Mouse (Mus musculus): ENCODE measurements around the gene Rsph1. TPM values are rescaled to one million over a fixed set of nuclear protein-coding genes. Genes with fewer than 3 reads are reported as not detected.
A peak's percentile ranks its signal among the peaks of the same experiment; 100 is the strongest.

The Rsph1 gene
- polyA plus RNA-seq, 1 experiment = 2.7 TPM

GRCm38 (mm10) chr17:31280269-31280668, 3.1 kb upstream of the Rsph1 start:
- H3K4me1 ChIP-seq (ENCODE audit: control insufficient read depth, insufficient read depth, low read length) = peaks cover 11% of the 10 kb centered on the region
- H3K4me3 ChIP-seq (replicated peaks; ENCODE audit: insufficient read depth, low read depth, low read length) = no peak overlapping the region
- DNase-seq = no peak
- no peaks in the 10 kb centered on the region for H3K27me3 ChIP-seq (ENCODE audit: control insufficient read depth, insufficient read depth, low read length)
- 89% methylated on average over 6 of the region's 6 CpGs for WGBS
- TF ChIP-seq POLR2A (IDR thresholded peaks at IDR 0.05; ENCODE audit: borderline replicate concordance, insufficient read depth, low read length) (no peak), CTCF (IDR thresholded peaks at IDR 0.05; ENCODE audit: borderline replicate concordance, insufficient read depth, low read depth, low read length) (no peak)
- no peak overlapping the region for H3K27ac ChIP-seq (ENCODE audit: insufficient read depth, low read length)

DNA sequence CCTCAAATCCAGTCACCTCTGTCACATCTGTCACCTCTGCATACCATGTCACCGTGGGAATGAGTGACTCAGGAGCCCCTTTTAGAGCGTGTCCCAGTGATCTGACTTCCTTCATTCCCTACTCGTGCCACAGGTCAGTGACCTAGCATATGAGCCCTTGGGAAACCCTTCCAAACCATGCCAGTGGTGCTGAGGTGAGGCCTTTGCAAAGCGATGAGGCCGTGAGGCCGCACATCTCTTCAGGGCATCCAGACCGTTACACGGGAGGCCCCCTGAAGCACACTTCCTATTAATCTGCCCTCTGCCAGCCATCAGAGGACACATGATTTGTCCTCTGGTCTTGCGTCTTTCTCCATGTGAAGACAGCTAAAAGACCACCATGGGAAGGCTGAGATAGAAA, 2.4 kb upstream of the Rsph1 start:
- no peaks in the 10 kb centered on the region for H3K27me3 ChIP-seq (ENCODE audit: control insufficient read depth, insufficient read depth, low read length)
- H3K4me3 ChIP-seq (replicated peaks; ENCODE audit: insufficient read depth, low read depth, low read length) = no peak overlapping the region
- WGBS = 90% methylated on average over 9 of the region's 9 CpGs
- no peak overlapping the region for H3K27ac ChIP-seq (ENCODE audit: insufficient read depth, low read length)
- TF ChIP-seq CTCF (IDR thresholded peaks at IDR 0.05; ENCODE audit: borderline replicate concordance, insufficient read depth, low read depth, low read length) (no peak), POLR2A (IDR thresholded peaks at IDR 0.05; ENCODE audit: borderline replicate concordance, insufficient read depth, low read length) (no peak)
- peaks cover 11% of the 10 kb centered on the region for H3K4me1 ChIP-seq (ENCODE audit: control insufficient read depth, insufficient read depth, low read length)
- no peak for DNase-seq

- Histone ChIP-seq H3K27ac (ENCODE audit: insufficient read depth, low read length) (no peak overlapping the region), H3K4me1 (ENCODE audit: control insufficient read depth, insufficient read depth, low read length) (peaks cover 11% of the 10 kb centered on the region), H3K4me3 (replicated peaks; ENCODE audit: insufficient read depth, low read depth, low read length) (no peak overlapping the region), H3K27me3 (ENCODE audit: control insufficient read depth, insufficient read depth, low read length) (no peaks in the 10 kb centered on the region)
- 97% methylated on average over 4 of the region's 4 CpGs for WGBS
- no peak for DNase-seq
- TF ChIP-seq POLR2A (IDR thresholded peaks at IDR 0.05; ENCODE audit: borderline replicate concordance, insufficient read depth, low read length) = no peak
- TF ChIP-seq CTCF (IDR thresholded peaks at IDR 0.05; ENCODE audit: borderline replicate concordance, insufficient read depth, low read depth, low read length) = no peak
Measured at GRCm38 (mm10) chr17:31277931-31278330, 748 bp upstream of the Rsph1 start.

- peaks cover 7% of the 10 kb centered on the region for H3K4me1 ChIP-seq (ENCODE audit: control insufficient read depth, insufficient read depth, low read length)
- WGBS = 45% methylated on average over 9 of the region's 9 CpGs
- no peak for DNase-seq
- TF ChIP-seq CTCF (IDR thresholded peaks at IDR 0.05; ENCODE audit: borderline replicate concordance, insufficient read depth, low read depth, low read length) (no peak), POLR2A (IDR thresholded peaks at IDR 0.05; ENCODE audit: borderline replicate concordance, insufficient read depth, low read length) (no peak)
- H3K27ac ChIP-seq (ENCODE audit: insufficient read depth, low read length) = no peak overlapping the region
- peak overlapping the region; percentile 64 for H3K4me3 ChIP-seq (replicated peaks; ENCODE audit: insufficient read depth, low read depth, low read length)
- H3K27me3 ChIP-seq (ENCODE audit: control insufficient read depth, insufficient read depth, low read length) = no peaks in the 10 kb centered on the region
Measured at GRCm38 (mm10) chr17:31276207-31276921, 819 bp downstream of the Rsph1 start.

DNA sequence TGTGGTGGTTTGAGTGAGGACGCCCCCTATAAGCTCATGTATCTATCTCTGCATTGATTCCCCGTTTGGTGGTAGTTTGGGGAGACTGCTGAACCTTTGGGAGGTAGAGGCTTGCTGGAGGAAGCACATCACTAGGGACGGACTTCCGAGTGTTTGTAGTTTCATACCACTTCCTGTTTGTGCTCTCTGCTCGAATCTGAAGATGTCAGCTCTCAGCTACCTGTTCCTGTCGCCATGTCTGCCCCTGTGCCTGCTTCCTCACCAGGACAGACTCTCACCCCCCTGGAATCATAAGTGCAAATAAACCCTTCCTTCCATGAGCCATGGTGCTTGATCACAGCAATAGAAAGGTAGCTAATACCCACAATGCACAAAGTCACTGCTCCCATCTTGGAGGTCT, 2.0 kb downstream of the Rsph1 start:
- TF ChIP-seq POLR2A (IDR thresholded peaks at IDR 0.05; ENCODE audit: borderline replicate concordance, insufficient read depth, low read length) (no peak), CTCF (IDR thresholded peaks at IDR 0.05; ENCODE audit: borderline replicate concordance, insufficient read depth, low read depth, low read length) (no peak)
- Histone ChIP-seq H3K4me3 (replicated peaks; ENCODE audit: insufficient read depth, low read depth, low read length) (no peak overlapping the region), H3K27me3 (ENCODE audit: control insufficient read depth, insufficient read depth, low read length) (no peaks in the 10 kb centered on the region), H3K27ac (ENCODE audit: insufficient read depth, low read length) (no peak overlapping the region), H3K4me1 (ENCODE audit: control insufficient read depth, insufficient read depth, low read length) (peaks cover 7% of the 10 kb centered on the region)
- no peak for DNase-seq
- 88% methylated on average over 6 of the region's 6 CpGs for WGBS

DNA sequence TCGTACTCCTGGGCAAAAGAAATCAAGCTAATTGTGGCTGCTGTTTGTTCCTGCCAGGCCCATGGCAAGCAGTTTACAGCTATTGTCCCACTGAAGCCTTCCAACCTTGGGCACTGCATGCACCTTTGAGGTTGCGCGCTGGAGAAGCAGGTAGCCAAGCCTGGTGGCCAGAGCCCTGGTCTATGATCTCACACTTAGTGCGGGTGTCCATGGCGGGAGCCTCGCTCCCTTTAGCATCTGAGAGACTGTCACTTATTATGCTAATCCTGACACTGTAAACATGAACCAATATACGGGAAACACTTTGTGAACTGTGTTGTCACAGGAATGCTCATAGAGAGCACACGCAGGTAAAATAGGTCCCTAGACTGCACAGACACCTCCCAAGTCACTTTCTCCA, 3.6 kb downstream of the Rsph1 start:
- no peak for DNase-seq
- Histone ChIP-seq H3K27ac (ENCODE audit: insufficient read depth, low read length) (no peak overlapping the region), H3K27me3 (ENCODE audit: control insufficient read depth, insufficient read depth, low read length) (no peaks in the 10 kb centered on the region), H3K4me3 (replicated peaks; ENCODE audit: insufficient read depth, low read depth, low read length) (no peak overlapping the region), H3K4me1 (ENCODE audit: control insufficient read depth, insufficient read depth, low read length) (peaks cover 7% of the 10 kb centered on the region)
- WGBS = 92% methylated on average over 8 of the region's 8 CpGs
- TF ChIP-seq CTCF (IDR thresholded peaks at IDR 0.05; ENCODE audit: borderline replicate concordance, insufficient read depth, low read depth, low read length) (no peak), POLR2A (IDR thresholded peaks at IDR 0.05; ENCODE audit: borderline replicate concordance, insufficient read depth, low read length) (no peak)

DNA sequence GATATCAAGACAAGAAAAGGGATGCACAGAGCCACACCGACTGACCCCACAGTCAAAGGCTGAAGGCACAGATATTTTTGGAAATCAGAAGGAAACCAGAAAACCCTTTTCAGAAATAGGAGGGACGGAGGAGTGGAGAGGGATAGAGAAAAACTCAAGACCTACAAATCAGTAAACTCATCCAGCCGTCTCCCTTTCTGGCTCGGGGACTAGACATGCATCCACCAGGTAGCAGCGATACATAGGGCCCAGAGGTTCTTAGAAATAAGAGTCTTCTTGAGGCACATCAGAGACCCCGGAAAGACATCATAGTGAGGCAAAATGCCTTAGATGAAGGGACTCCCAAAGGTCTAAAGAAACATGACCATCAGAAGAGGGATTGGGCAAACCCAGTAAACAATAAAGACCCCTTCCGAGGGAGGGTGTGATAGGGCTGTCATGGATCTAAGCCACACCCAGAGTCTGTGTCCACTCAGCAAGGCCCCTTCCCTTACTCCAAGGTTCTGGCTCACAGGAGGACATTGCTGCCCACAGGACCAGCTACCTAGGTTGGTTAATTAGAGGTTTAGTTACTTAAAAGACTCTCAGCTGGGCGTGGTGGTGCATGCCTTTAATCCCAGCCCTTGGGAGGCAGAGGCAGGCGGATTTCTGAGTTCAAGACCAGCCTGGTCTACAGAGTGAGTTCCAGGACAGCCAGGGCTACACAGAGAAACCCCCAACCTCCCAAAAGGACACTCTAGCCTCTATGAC, 4.6 kb downstream of the Rsph1 start:
- H3K4me3 ChIP-seq (replicated peaks; ENCODE audit: insufficient read depth, low read depth, low read length) = no peak overlapping the region
- no peak overlapping the region for H3K27ac ChIP-seq (ENCODE audit: insufficient read depth, low read length)
- DNase-seq = no peak
- no peaks in the 10 kb centered on the region for H3K27me3 ChIP-seq (ENCODE audit: control insufficient read depth, insufficient read depth, low read length)
- TF ChIP-seq CTCF (IDR thresholded peaks at IDR 0.05; ENCODE audit: borderline replicate concordance, insufficient read depth, low read depth, low read length) (no peak), POLR2A (IDR thresholded peaks at IDR 0.05; ENCODE audit: borderline replicate concordance, insufficient read depth, low read length) (no peak)
- WGBS = 91% methylated on average over 9 of the region's 9 CpGs
- H3K4me1 ChIP-seq (ENCODE audit: control insufficient read depth, insufficient read depth, low read length) = peaks cover 6% of the 10 kb centered on the region
